Mouse (Mus musculus) embryonic fibroblast, embryonic 13.5 days (primary cell): Measurements from ENCODE around the gene Rep15.

Experiments
- CTCF ChIP-seq: IDR thresholded peaks from 2 replicates; pipeline ENCODE4 v1.5.1; 2011; ENCODE audit warnings: mild to moderate bottlenecking, control low read depth, low read length, moderate library complexity, borderline replicate concordance; ENCODE audit not compliant: insufficient read depth
- POLR2A ChIP-seq: IDR thresholded peaks from 2 replicates; pipeline ENCODE4 v1.6.1; 2011; ENCODE audit warnings: low read depth, mild to moderate bottlenecking, control low read depth, low read length, moderate library complexity

DNA sequence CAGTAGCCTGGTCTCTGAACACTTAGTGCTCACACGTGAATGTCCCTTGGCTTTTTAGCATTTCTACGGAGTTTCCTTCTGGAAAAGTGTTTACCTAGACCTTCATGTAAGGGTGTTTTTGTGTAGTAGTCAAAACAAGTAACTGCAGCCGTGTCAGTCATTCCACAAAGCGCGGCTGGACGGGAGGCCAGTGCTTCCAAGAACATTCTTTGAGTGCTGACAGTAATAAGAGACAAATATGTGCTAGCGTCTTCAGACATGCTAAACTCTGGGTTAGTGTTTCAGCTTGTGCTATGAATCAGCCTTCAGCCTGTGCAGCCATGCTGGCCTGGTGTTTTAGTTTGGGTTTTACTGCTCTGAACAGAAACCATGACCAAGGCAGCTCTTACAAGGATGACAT lies 30.3 kb downstream of the Rep15 start:
- TF ChIP-seq CTCF = no peak
- no peak for TF ChIP-seq POLR2A
